Mouse (Mus musculus): ENCODE results near the gene Pcsk7. TPM values are rescaled to one million over a fixed set of nuclear protein-coding genes. Genes with fewer than 3 reads are reported as not detected.
A peak's percentile ranks its signal among the peaks of the same experiment; 100 is the strongest.

Pcsk7 gene
- total RNA-seq, 1 experiment from 2014 or later: 36.3 TPM

- no peak for ATAC-seq (replicated peaks; ENCODE audit: insufficient number of reproducible peaks, low FRiP score, low TSS enrichment, poor library complexity, severe bottlenecking)
Measured at GRCm38 (mm10) chr9:45935628-45936210, 29.4 kb downstream of the Pcsk7 start, which contains the start of gene Tagln. Tagln (minus strand) TSS chr9:45936058.

GRCm38 (mm10) chr9:45936883-45937282 lies 30.6 kb downstream of the Pcsk7 start:
- ATAC-seq (replicated peaks; ENCODE audit: insufficient number of reproducible peaks, low FRiP score, low TSS enrichment, poor library complexity, severe bottlenecking): 0 out of 2 replicates have a peak, but pooled peaks have one; percentile 40

DNA sequence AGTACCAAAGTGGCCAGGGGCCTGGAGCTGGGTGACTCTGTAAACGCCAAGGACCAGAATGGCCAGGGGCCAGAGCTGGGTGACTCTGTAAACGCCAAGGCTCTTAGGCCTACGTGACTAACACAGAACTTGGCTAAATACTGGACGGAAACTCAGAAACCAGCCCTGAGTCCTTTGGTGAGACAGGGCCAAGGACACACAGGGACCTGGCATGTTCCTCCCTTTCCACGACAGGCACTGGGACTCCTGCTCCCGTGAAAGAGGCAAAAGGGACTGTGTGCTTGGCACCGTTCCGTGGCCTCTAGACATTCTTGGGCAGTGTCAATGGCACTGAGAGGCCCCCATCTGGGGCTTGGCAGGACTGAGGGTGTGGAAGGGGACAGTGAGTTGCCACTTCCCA lies 31.8 kb downstream of the Pcsk7 start:
- no peak for ATAC-seq (replicated peaks; ENCODE audit: insufficient number of reproducible peaks, low FRiP score, low TSS enrichment, poor library complexity, severe bottlenecking)

- no peak for ATAC-seq (replicated peaks; ENCODE audit: insufficient number of reproducible peaks, low FRiP score, low TSS enrichment, poor library complexity, severe bottlenecking)
Measured at GRCm38 (mm10) chr9:45938952-45939637, 32.8 kb downstream of the Pcsk7 start.

GRCm38 (mm10) chr9:45939794-45940193 lies 33.5 kb downstream of the Pcsk7 start:
- no peak for ATAC-seq (replicated peaks; ENCODE audit: insufficient number of reproducible peaks, low FRiP score, low TSS enrichment, poor library complexity, severe bottlenecking)

GRCm38 (mm10) chr9:45941329-45941888 lies 35.1 kb downstream of the Pcsk7 start:
- ATAC-seq (replicated peaks; ENCODE audit: insufficient number of reproducible peaks, low FRiP score, low TSS enrichment, poor library complexity, severe bottlenecking): no peak

- ATAC-seq (replicated peaks; ENCODE audit: insufficient number of reproducible peaks, low FRiP score, low TSS enrichment, poor library complexity, severe bottlenecking): no peak
Measured at GRCm38 (mm10) chr9:45942464-45942863, 36.2 kb downstream of the Pcsk7 start.

- ATAC-seq (replicated peaks; ENCODE audit: insufficient number of reproducible peaks, low FRiP score, low TSS enrichment, poor library complexity, severe bottlenecking): no peak
Measured at GRCm38 (mm10) chr9:45942916-45943315, 36.6 kb downstream of the Pcsk7 start.

GRCm38 (mm10) chr9:45943628-45944505 lies 37.6 kb downstream of the Pcsk7 start:
- ATAC-seq (replicated peaks; ENCODE audit: insufficient number of reproducible peaks, low FRiP score, low TSS enrichment, poor library complexity, severe bottlenecking): no peak

DNA sequence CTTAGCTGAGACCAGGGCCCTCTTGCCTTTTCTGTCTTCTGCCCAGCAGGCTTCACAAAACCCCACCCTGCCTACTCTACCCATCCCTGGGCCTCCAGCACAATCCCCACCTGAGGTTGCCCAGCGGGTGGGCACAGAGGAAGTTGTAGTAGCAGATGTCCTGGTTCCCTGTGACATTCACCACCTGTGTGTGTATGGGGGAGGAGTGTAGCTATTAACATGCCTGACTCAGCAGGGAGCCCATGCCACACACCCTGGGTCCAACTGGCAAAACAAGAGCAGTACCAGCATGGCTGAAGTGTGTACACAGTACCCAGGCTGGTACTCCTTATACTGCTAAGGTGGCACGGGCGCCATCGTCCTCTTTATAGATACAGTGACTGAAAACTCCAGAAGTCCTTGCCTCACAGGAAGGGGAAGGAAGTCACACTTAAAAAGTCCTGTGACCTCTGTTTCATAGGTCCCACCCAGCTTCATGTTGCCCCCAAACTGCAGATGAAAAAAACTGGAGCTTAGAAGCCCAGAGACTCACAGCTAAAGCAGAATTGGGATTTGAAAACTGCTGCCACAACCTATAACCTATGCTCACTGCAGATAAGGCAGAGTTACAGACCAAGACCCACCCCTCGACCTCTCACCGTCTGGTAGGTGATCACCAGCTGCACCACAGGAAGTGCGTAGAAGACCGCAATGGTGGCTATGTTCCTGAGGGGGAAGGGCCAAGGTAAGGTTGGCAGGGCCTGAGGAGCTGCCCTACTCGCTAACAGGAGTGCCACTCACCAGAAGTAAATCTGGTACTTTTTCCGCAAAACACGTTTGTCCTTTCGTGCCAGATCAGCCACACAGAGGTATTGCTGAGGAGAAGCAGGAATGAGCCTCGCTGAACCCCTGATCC lies 38.5 kb downstream of the Pcsk7 start:
- ATAC-seq (replicated peaks; ENCODE audit: insufficient number of reproducible peaks, low FRiP score, low TSS enrichment, poor library complexity, severe bottlenecking): peak; percentile 59

DNA sequence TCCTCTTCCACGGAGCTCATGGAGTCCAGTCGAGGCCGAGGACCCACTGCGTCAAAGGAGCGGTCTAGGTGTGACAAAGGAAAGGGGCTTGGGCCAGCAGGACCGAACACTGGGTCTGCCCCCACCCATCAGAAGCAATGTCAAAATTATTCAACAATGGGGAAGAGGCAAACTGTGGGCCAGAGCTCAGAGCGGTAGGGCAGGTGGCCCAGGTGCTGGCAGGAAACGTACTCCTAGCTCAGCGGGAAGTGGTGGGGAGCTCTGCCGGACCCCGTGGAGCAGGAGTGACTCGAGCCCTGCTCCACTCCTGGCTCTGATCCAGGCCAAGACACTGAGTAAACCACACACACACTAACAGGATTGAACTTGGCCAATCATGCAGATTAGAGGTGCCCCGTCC lies 39.4 kb downstream of the Pcsk7 start:
- no peak for ATAC-seq (replicated peaks; ENCODE audit: insufficient number of reproducible peaks, low FRiP score, low TSS enrichment, poor library complexity, severe bottlenecking)

DNA sequence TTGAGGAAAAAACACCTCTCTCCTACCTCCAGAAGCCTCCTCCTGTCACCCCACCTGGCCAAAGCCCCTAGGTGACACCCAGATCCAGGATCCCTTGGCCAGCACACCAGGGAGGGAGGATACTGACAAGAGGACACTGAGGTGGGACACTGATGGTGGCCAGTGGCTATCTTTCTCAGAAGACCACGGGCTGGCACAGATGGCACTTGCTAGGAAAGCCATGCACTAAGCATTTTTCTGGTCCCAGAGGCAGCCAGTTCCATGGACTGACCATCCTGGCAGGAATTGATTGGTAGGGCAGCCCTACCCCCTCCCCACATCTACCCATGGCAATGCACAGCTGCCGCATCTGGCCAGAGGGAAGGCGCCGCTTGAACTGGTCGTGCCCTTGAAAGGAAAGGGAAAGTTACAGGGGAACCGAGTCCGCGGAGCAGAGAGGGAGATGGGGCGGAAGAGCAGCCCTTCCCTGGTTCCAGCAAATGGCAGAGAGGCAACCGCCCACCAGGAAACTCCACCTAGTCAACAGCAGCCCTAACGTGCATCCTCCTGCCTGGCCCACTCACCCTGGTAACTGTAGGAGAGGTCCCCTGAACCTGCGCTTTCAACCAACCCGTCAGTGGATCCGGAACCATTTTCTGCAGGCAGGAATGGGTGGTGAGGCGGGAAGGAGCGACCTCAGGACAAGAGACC lies 40.0 kb downstream of the Pcsk7 start:
- ATAC-seq (replicated peaks; ENCODE audit: insufficient number of reproducible peaks, low FRiP score, low TSS enrichment, poor library complexity, severe bottlenecking): no peak

DNA sequence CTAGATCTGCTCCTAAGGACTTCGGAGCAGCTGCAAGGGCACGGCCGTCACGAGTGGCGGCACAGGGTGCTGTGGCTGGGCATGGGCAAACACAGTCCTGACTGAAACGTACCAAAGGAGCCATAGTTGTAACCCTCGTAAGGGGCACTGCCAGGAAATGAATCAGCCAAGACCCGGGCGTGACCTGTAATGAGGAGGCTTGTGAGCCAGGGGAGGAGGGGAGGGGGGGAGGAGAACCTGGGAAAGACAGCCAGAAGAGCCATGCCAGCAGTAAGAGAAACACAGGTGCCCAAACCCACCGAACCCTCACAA lies 40.5 kb downstream of the Pcsk7 start:
- no peak for ATAC-seq (replicated peaks; ENCODE audit: insufficient number of reproducible peaks, low FRiP score, low TSS enrichment, poor library complexity, severe bottlenecking)

DNA sequence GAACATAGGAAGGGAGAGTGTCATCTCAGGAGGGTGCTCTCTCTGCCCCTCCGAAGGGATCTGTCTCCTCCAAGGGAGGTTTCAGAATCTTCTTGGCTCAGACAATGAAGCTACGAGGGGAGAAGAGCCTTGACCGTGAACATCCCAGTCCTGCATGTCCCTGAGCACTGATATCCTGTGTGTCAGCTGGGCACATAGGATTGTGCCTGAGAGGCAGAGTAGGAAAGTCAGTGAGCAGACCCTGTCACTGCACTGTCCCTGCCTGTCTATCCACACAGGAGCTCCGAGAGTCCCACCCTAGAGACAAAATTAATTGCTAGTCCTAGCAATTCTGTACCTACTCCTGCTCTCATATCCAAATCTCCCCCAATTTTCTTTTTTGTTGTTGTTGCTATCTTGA lies 45.8 kb downstream of the Pcsk7 start:
- ATAC-seq (replicated peaks; ENCODE audit: insufficient number of reproducible peaks, low FRiP score, low TSS enrichment, poor library complexity, severe bottlenecking): no peak

- no peak for ATAC-seq (replicated peaks; ENCODE audit: insufficient number of reproducible peaks, low FRiP score, low TSS enrichment, poor library complexity, severe bottlenecking)
Measured at GRCm38 (mm10) chr9:45952890-45953289, 46.6 kb downstream of the Pcsk7 start.

DNA sequence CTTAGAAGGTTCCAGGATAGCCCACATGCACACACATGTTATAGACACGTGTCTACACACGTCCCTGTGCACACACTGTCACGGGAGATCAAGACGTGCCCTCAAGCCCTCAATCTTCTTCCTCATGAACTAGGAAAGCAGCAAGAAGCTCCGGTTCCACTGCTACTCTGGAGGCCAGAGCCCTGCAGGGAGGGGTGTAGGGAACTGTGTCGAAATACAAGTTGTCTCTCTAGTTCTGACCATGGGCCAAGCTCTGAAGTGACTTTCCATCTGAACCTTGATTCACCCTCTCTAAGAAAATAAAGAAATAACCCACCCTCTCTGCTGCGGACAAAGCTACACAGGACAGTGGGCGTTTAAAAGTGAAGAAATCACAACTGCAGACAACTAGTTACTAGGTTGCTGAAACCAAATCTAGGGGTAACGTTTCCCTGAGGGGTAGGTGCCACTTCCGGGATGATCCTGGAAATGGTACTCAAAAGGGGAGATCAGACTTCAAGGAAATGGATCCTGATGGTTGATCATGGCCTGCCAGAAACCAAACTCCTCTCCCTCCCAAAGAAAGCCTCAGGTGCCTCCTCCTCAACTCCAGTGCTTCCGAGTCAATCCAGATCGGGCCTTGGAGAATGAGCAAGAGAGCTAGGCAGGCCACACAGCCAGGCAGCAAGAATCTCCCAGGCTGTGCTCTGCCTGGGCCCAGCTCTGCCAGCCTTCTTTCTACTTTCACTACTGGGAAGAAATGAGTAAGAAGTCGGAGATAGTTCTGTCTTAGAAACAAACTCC lies 47.4 kb downstream of the Pcsk7 start:
- peak; percentile 6; the same call in 1 of the 2 replicates for ATAC-seq (replicated peaks; ENCODE audit: insufficient number of reproducible peaks, low FRiP score, low TSS enrichment, poor library complexity, severe bottlenecking)
